Mouse (Mus musculus): ENCODE results near the gene Dus2.

GRCm38 (mm10) chr8:106075863-106076174 lies 84.7 kb downstream of the Dus2 start:
- TF ChIP-seq CHD2 (IDR thresholded peaks at IDR 0.05; ENCODE audit: low read depth, low read length) (no peak), HCFC1 (IDR thresholded peaks at IDR 0.05; ENCODE audit: borderline replicate concordance, insufficient read depth, low read length) (no peak), ZNF384 (IDR thresholded peaks at IDR 0.05; ENCODE audit: low read depth, low read length) (no peak), MAFK (IDR thresholded peaks at IDR 0.05; ENCODE audit: insufficient read depth, low read depth, low read length) (no peak)
